Mouse (Mus musculus) urinary bladder, postnatal 14 days (tissue): ENCODE measurements at regions not wholly inside any gene's neighbourhood (a gene's known extent, or its start where the extent isn't known, plus 50 kb on each side); places are given as distances from the start of the nearest gene placed in this dataset.

Experiments
- DNase-seq: peaks from one replicate; pipeline ENCODE4 v3.0.0; 2021; ENCODE audit warnings: low spot score

DNA sequence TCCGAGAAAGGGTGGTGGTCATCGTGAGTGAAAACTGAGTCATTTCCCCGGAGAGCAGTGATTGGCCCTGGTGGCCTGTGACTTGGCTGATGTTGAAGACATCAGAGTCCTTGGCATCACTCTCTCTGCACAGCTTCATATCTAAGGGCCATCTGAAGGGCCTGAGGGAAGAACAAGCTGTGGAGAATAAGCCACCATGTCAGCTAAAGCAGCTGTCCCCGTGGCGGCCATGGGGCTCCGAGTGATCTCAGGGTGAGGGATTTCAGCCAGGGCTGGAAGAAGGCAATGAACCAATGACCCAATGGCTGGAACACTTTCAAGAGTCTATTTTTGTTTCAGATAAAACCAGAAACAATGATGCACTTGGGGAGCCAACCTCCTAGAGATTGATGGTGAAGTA is 62.2 kb downstream of the Ttc32 start:
- no peak for DNase-seq

GRCm38 (mm10) chr12:9095061-9095460 is 65.3 kb downstream of the Ttc32 start:
- no peak for DNase-seq

- peak; percentile 13 for DNase-seq
Observed at GRCm38 (mm10) chr12:9106416-9106815, 76.6 kb downstream of the Ttc32 start.

GRCm38 (mm10) chr12:9109806-9110205 is 80.0 kb downstream of the Ttc32 start:
- no peak for DNase-seq

GRCm38 (mm10) chr12:9112161-9112674 is 82.4 kb downstream of the Ttc32 start:
- no peak for DNase-seq

DNA sequence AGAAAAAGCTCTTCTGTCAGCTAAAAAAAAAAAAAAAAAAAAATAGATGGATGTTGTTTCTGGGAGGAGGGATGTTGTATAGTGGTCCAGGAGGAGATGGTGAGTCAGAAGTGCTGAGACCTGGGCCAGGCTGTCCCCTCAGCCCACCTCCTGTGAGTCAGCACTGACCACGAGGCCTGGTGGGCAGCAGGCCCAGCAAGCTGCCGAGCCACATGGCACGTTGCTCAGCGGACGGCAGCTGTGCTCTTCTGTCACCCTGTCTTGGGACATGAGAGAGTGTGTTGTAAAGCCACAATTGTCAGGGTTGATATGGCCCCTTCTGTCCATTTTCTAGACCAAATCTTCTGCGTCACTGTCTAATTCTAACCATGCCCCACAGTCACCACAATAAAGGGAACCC is 83.9 kb downstream of the Ttc32 start:
- DNase-seq: peak; percentile 56

GRCm38 (mm10) chr12:9114061-9114460 is 84.3 kb downstream of the Ttc32 start:
- no peak for DNase-seq

DNA sequence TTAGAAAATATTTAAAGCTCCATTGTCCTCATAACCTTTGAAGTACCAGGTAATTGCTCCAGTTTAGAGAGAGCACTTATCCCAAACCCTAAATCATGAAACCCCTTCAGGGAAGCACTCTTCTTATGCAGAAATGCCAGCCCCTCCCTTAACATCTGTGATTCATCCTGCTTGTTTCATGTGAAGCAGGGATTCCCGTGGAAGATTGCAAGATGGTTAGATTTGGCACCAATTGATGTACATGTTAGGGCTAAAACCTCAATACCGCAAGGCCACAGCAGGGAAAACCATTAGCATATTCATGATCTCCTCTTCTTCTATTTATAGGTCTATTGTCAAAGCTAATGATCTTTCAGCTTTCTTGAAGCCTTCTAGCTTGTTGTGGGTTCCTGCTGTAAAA is 88.8 kb downstream of the Ttc32 start:
- DNase-seq: no peak

DNA sequence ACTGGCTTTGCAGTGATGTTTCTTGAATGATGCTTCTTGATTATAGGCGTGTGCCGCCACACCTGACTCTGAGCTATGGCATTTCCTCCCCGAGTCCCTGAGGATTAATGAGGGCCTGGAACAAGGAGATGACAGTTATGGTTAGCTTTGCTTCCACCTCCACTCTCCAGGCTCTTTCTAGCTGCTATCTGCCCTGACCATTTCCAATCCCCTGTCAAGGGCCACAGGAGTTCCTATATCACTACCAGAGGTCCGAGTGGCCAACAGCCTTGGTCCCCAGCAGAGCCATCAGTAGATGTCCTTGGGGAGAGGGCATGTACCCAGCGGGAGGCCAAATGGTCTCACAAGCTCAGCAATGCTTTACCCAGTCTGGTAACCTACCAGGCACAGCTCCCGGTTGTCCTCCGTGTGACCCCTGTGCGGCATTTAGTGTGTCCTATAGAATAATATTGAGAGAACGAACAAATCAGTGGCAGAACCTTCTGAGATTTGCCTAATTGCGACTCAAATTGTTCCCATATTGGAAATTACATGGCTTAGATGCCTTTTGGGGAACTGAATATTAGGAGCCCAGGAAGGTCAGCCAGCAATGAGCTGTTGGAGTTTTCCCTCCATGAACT is 98.2 kb downstream of the Ttc32 start:
- no peak for DNase-seq

- DNase-seq: no peak
Observed at GRCm38 (mm10) chr12:9128581-9129275, 98.9 kb downstream of the Ttc32 start.

- DNase-seq: no peak
Observed at GRCm38 (mm10) chr12:9132621-9133020, 102.8 kb downstream of the Ttc32 start.

- DNase-seq: no peak
Observed at GRCm38 (mm10) chr12:9133890-9134870, 104.4 kb downstream of the Ttc32 start.

GRCm38 (mm10) chr12:9151001-9151400 is 121.2 kb downstream of the Ttc32 start:
- DNase-seq: no peak

- DNase-seq: no peak
Observed at GRCm38 (mm10) chr12:9151426-9151825, 121.6 kb downstream of the Ttc32 start.

- no peak for DNase-seq
Observed at GRCm38 (mm10) chr12:9154491-9154890, 124.7 kb downstream of the Ttc32 start.

DNA sequence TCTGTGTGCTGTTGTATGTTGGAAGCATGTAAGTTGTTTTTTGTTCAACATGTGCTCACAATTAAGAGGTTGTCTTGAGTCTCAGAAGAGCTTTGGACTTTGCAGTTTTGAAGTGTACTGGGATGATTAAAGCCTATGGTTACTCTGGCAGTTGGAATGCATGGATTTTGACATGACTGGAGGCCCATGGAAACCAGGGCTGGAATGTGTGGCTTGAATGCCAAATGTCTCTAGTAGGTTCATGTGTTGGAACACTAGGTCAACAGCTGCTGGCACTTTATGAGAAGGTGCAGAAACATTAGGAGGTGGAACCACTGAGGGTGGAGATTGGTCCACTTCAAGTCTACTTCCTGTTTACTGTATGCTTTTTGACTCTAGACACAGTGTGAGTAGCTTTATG is 127.0 kb downstream of the Ttc32 start:
- DNase-seq: no peak

- no peak for DNase-seq
Observed at GRCm38 (mm10) chr12:9158751-9159150, 129.0 kb downstream of the Ttc32 start.

DNA sequence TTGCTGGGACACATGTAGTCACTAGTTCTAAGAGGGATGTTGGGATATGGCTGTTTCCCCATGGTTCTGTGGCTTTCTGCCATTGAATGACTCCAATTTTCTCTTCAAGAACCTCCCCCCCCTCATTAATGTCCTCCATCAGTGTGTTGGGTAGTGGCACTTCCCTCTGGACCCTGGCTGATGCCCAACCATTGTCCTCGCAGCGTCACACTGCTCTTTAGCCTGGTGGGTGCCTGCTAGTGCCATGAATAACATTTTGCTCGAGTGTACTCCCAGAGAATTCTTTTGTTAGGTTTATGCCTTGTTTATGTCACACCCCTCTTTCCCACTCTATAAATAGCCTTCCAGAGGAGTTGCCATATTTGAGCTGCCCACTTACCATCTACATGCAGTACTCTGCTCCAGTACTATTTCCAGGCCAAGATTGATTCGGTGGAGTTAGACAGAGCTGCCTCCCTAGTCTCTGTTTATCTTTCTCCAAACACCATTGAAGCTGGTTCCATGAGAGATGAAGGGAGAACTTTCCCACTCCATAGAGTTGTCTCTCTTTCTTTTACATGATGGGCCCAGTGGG is 135.7 kb downstream of the Ttc32 start:
- DNase-seq: no peak

DNA sequence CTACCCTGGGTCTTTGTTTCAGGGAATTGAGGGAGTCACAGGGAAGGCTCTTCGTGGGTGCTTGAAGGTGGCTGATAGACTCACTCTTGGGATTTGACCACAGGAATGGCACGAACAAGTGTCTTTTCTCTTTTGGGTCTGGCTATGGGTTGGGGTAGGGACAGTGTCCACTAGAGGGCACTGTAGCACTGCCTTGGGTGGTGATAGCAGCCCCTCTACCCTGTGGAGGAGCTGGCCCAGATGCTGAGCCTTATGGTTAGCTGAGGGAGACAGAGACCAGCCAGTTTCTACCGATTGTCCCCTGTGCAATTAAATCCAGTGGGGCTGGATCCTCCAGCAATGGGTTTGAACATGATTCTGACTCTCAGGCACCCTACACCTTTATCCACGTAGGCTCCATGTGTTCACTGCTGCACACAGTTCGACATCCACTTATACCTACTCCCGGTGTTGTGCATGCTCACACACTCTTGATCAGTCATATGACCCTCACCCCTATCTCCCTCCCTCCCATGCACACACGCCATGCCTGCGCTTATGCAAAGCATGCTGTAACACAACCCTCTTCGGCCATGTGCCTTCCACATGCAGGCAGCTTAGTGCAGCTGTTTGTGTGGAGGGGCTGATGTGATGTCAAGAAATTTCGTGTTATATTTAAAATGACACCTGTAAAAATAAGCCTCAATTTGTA is 136.6 kb downstream of the Ttc32 start:
- peak; percentile 40 for DNase-seq

GRCm38 (mm10) chr12:9169008-9169407 is 139.2 kb downstream of the Ttc32 start:
- no peak for DNase-seq

DNA sequence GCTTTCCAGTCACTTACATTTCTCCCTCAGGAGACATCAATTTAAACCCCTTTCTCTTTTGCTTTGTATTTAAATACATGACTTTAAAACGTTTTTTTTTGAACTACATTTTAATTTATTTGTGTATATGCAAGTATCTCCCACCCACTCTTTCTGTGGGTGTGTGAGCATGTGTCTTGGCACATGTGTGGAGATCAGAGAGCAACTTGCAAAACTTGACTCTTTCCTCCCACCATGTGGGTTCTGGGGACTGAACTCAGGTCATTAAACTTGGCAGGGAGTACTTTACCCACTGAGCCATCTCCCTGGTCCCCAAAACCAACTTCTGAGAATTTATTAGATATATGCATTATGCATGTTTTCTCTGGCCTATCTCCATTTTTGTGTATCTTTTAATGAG is 143.9 kb downstream of the Ttc32 start:
- DNase-seq: no peak

DNA sequence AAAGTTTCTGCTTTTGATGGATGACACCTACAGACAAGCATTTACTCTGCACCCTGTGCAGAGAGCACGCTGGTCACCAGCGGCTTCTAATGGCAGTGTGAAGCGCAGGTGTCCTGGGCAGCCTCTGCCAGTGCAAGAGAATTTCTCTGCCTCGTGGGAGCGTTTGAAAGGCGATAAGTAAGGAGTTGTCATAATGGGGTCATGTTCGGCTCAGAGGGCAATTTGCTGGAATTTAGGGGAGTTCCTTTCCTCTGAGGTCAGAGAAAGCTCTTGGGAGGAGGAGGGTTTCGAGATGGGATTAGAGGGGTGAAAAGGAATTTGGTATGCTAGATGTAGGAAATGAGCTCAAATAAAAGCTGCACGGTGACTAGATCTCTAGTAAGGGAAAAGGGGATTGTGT is 144.5 kb downstream of the Ttc32 start:
- DNase-seq: peak; percentile 6
